Mouse (Mus musculus): ENCODE data around the gene Zscan26. TPM values are rescaled to one million over a fixed set of nuclear protein-coding genes. Genes with fewer than 3 reads are reported as not detected.
"Not testable (repeated sequence)": the region's sequence is repeated elsewhere in the genome, so short reads cannot be mapped to it uniquely, and the experiment has no call there.

The Zscan26 gene
- 10 to 100 TPM; 20.2 to 21.8 TPM for total RNA-seq (2021)

DNA sequence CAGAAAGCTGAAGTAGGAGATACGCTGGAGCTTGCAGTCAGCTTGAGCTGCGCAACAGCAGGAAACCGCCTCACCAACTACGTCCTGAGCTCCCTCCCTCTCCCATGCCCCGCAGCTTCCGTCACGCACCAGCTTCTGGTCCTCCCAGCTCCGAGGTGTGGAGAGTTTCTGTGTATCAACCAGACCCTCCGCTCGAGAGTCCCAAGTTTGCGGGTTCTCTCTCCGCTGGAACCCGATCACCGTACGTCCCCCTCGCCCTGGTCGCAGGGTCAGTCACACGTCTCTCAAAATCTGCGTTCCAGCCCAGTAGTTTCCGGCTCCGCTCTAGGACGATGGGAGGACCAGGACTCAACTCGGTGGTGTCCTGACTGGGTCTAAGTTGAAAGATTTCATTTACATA lies at the start of gene Zscan26:
Gene Zscan26 (minus strand): TSS at position 282 of the 400 bp plus-strand sequence.
- peak; percentile 67 for DNase-seq (ENCODE audit: low spot score)
- intact Hi-C loops (cut with DNase I): loop anchor here (1.0 to 2.0 kb wide), 4 partner anchors 51 to 91 kb away; partner anchors contain the start of genes Zkscan3, Zkscan8 and Zscan12

DNA sequence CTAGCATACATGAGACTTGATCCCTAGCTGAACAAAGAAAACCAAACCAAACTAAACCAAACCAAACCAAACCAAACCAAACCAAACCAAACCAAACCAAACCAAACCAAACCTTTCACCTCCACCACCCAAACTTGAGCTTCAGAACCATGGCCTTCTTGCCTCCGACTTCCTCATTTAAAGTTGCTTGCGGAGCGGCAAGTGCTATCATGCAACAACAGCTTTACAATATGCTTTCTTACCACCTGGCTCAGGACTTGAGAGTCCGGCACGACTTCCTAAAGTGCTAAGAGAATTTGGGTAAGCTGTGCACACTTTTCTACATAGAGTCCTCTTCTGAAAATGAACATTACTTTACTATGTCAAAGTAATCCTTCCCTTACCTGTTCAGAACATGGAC lies 48.8 kb upstream of the Zscan26 start:
- intact Hi-C loops (cut with DNase I): no loop called here

DNA sequence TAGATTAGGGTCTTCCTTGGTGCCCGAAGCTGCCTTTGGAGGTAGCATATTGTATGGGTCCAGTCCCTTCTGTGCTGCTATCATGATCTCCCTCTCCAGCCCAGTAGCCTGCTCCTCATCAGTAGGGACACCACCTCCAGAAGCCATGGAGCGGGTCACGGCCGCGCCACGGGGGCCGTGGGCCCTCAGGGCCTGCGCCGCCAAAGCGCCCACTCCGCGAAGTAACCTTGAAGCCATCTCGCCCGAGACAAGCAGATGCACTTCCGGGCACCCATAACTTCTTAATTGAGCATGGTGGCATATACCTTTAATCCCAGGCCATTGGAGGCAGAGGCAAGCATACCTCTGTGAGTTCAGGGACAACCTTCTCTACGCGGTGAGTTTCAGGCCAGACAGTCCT lies 47.7 kb upstream of the Zscan26 start, which contains the start of gene Gm11273:
Gene Gm11273 (minus strand): TSS at position 237 of the 400 bp plus-strand sequence.
- intact Hi-C loops (cut with DNase I): not testable (repeated sequence)

More for the DNA sequence above, 48.8 kb upstream of the Zscan26 start:
- DNase-seq (ENCODE audit: low spot score): no peak

DNA sequence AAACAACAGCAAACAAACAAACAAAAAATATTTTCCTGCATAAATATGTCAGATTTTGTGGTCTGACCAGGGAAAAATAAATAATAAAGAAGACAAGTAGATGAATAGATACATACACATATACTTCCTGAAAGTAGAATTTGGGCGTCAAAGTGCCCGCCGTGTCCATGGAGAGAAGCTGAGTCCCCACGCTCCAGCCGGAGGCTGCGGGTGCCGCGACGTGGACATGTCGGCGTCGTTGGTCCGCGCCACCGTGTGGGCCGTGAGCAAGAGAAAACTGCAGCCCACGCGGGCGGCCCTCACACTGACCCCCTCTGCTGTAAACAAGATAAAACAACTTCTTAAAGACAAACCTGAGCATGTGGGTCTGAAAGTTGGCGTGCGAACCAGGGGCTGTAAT lies 41.5 kb upstream of the Zscan26 start, which contains the start of gene AK157302:
Gene AK157302 (plus strand): TSS at position 144 of the 400 bp plus-strand sequence.
- intact Hi-C loops (cut with DNase I): no loop called here
- no peak for DNase-seq (ENCODE audit: low spot score)

More for the DNA sequence above, 47.7 kb upstream of the Zscan26 start, which contains the start of gene Gm11273:
- DNase-seq (ENCODE audit: low spot score): not testable (repeated sequence)

DNA sequence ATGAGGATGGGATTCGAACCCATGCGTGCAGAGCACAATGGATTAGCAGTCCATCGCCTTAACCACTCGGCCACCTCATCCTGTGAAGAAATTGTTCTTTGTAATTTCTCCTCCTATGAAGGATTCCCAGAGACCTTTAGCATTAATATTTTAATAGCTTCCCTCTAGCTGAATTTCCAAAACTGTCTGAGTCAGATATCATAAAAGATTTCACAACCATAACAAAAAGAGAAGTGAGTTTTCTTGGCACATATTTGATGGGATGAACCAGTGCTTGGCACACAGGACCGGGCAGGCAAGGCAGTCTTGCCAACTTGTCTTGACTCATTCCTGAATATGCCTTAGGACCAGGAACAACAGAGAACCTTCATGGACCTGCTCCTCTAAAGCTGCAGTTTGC lies 39.3 kb upstream of the Zscan26 start:
- no peak for DNase-seq (ENCODE audit: low spot score)
- intact Hi-C loops (cut with DNase I): no loop called here

DNA sequence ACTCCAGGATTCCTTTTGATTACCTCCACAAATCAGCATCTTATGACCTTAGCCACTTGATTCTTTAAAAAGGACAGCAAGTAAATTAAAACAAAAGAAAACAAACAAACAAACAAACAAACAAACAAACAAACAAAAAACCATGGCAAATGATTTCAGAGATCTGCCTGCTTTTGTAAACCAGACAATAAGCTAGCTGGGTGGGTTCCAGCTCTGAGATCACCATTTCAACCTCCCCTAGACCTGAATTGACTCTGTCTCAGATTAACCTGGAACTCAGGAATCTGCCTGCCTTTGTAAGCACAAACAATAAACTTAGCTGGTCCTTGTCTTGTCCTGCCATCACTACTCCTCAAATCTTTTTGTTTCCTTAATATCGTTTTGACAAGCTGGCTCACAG lies 33.4 kb upstream of the Zscan26 start:
- no peak for DNase-seq (ENCODE audit: low spot score)
- intact Hi-C loops (cut with DNase I): no loop called here

DNA sequence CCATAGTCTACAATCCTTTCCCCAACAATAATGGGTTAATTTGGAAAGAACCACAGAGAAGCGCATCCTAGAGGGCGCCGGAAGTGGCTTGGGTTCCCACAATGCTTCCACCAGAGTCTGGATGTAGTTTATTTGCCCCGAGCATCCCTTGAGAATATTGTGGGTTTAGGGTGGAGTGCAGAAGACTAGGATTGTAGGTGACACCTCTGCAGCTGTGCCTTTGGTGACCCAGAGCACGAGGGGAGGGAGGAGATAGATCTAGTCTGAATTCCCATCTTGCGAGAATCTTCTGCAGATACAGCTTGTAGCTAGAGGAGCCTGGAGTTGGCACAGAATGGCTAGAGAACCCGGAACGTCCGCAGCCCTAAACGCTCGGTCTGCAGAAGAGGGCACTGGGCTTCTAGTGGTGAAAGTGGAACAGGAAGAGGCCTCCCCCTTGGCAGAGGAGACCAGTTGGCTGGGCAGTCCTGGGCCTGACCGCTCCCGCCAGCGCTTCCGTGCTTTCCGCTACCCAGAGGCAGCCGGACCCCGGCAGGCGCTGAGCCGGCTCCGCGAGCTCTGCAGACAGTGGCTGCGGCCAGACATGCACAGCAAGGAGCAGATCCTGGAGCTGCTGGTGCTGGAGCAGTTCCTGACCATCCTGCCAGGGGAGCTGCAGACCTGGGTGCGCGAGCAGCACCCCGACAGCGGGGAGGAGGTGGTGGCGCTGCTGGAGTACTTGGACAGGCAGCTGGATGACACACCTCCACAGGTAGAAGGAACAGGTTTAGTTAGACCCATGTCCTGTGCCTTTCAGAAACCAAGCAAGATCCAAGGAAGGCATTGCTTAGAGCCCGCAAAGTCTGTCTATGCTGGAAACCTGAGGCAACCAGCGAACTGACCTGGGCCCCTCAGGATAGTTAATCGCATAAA lies 25.5 kb upstream of the Zscan26 start, which contains the start of the genes Zkscan4 and Gm10065:
Gene Zkscan4 (plus strand): TSS at position 149 of the 912 bp plus-strand sequence.
Gene Gm10065 (minus strand): TSS at position 683 of the 912 bp plus-strand sequence.
- peak; percentile 30 for DNase-seq (ENCODE audit: low spot score)
- intact Hi-C loops (cut with DNase I): not testable (repeated sequence)

DNA sequence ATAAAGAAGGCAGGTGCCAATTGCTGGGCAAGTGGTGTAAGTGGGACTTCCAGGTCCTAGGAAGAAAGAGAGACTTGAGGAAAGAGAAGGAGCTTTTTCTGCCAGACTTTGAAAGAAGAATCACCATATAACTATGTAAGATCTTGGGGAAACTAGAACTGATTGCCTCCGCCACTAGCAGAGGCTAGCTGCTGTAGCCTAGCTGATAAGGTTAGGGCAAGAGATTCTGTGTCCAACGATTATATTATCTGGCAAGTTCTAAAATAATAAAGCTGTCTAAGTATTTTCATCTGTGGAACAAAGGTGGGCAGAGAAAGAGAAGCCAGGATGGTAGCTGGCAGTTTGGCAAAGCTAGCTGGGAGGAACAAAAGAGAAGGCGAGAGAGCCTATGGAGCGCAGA lies 18.9 kb upstream of the Zscan26 start:
- intact Hi-C loops (cut with DNase I): no loop called here

DNA sequence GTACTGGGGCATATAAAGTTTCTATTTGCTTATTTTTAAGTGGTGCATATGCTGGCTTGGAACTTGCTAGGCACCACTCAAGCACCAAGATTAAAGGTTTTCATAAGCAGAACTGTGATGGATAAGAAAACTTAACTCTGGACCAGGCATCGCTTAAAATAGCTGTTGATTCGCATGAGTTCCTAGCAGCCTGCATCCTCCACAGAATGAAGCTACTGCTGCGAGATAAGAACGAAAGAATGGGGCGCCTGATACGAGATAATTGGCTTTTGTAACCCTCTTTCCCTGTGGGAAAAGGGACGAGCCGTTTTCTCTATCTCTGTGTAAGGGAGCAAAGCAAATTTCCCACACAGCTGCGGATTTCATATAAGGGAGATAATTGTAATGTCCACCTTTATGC lies 15.6 kb upstream of the Zscan26 start:
- intact Hi-C loops (cut with DNase I): loop anchor here (5.0 kb wide), 2 partner anchors 38 to 63 kb away; partner anchors contain the start of gene Zkscan8
- no peak for DNase-seq (ENCODE audit: low spot score)

More for the DNA sequence above, 18.9 kb upstream of the Zscan26 start:
- DNase-seq (ENCODE audit: low spot score): no peak

DNA sequence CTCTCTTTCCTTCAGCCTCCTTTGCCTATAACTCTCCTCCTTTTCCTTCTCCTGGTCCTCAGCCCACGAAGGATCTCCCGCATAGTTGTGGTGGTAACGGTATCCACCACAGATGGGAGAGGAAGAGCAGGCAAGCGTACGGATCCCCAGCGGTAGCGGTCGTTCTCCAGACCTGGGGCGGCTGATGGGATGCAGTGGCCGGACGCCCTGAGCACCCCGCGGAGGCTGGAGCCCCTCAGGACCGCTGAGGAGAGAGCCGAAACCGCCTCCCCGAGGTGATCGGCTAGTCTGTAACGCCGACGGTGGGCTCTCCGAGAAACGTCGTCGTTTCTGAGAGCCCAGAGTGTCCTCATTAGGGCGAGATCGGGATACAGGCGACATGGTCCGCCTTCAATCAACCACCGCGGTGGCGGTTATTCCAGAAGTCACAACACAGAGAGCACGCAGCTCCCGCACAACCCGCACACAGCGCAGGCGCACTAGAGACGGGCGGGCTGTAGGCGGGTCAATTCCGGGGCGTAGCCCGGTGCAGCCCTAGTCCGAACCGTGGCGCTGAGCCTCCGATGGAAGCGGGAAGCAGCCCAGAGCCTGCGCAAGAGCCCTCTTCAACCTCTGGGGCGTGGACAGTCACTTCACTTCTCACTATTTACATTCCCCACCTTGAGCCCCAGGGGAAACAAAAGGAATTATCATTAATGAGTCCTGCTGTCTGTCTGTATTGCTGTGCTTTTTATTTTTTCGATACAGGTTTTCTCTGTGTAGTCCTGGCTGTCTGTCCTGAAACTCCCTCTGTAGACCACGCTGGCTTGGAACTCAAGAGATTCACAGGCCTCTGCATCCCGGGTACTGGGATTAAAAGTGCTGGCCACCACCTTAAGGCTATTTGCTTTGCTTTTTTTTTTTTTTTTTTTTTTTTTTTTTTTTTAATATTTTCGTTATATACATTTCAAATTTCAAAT lies 14.8 kb upstream of the Zscan26 start, which contains the start of gene Nkapl:
Gene Nkapl (minus strand): TSS at position 449 of the 959 bp plus-strand sequence.
- intact Hi-C loops (cut with DNase I): loop anchor here (5.0 kb wide), 2 partner anchors 39 to 64 kb away; partner anchors contain the start of gene Zkscan8
- DNase-seq (ENCODE audit: low spot score): peak; percentile 65

DNA sequence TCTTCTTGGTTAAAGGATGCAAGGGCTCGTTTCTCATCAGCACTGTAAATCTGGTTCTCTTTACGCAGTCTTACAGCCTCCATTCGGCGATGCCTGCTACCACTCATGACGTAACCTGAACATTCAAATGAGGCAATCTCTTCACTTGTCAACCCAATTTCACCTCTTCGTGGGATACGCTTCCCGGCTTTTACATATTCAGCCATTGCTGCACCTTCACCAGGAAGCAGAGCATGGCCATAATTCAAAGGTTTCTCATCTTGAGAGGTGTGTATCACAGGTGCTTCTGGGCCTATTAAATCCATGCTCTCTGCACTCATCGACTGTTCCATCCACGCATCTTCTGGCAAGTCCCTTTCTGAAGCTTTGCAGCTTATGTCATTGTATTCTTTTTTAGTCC lies 13.8 kb upstream of the Zscan26 start:
- DNase-seq (ENCODE audit: low spot score): no peak
- intact Hi-C loops (cut with DNase I): loop anchor here (5.0 kb wide), 2 partner anchors 40 to 65 kb away; partner anchors contain the start of gene Zkscan8

DNA sequence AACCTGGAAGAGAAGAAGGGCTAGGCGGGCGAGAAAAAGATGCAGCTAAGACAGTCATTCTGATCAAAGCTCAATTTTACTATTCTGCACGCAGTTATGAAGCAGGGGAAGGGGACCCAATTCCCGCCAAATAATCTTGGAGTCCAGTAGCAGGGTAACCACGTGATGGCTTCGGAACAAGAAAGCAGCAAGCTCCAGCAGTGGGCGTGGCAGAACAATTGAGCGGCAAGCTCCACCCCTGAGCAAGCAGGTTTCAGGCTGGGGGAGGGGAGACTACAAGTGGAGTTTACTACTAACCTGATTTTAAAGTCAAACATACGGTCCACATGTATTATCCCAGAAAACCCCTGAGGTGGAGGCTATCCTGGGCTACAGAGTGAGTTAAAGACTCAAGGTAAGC lies 9.0 kb upstream of the Zscan26 start:
- DNase-seq (ENCODE audit: low spot score); intact Hi-C loops (cut with DNase I): not testable (repeated sequence)

DNA sequence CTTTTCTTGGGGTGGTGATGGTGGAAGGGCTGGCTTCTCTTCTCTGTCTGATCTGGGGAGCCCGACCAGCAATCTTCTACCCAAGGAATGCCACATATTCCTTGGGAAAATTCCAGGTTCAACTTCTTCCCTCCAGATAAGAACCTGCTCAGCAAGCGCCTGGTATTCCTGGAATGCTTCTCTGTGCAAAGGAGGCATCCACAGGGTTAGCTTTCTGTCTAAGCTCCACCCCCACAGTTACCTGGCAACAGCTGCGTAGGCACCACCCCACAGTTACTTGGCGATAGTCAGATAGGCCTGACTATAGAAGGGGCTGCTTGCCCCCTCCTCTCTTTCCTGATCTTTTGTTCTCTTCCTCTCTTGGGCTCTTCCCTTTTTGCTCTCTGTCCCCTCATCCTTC lies 2.8 kb upstream of the Zscan26 start:
- DNase-seq (ENCODE audit: low spot score): no peak
- intact Hi-C loops (cut with DNase I): no loop called here

DNA sequence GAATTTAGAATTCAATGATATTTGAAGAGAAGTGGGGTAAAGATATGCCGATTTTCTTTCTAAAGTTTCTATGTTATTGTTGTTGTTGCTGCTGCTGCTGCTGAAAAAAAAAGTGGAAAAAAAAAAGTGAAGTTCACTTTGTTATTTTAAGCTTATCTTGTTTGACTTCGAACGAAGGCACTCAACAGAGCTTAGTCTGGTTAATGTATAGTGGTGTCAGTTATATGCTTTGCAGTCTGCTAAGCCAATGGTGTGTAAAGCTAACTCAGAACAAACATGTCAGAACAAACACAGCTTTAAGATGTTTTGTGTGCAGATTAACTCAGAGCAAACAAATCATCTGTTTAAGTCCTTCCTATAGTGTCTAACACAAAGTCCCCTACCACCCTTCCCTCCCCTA lies 603 bp upstream of the Zscan26 start:
- intact Hi-C loops (cut with DNase I): no loop called here
- DNase-seq (ENCODE audit: low spot score): no peak

DNA sequence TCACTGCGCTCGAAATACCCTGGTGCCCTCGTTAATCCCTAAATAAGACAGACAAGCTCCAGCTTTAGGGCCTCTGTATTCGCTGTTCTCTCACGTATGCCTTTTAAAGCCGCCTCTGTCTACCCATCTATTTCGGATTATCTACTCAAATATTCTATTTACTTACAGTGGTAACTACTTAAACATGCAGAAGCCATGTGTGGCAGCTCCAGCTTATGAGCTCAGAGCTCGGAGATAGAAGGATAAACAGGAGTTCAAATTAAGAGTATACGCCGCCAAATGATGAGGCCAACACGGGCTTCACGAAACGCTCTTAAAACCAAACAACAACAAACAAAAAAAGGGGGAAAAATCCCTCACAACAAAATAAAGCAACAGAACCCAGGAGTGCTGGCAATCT lies 488 bp downstream of the Zscan26 start:
- no peak for DNase-seq (ENCODE audit: low spot score)
- intact Hi-C loops (cut with DNase I): loop anchor here (1.0 to 2.0 kb wide), 4 partner anchors 50 to 91 kb away; partner anchors contain the start of genes Zkscan3, Zkscan8 and Zscan12

DNA sequence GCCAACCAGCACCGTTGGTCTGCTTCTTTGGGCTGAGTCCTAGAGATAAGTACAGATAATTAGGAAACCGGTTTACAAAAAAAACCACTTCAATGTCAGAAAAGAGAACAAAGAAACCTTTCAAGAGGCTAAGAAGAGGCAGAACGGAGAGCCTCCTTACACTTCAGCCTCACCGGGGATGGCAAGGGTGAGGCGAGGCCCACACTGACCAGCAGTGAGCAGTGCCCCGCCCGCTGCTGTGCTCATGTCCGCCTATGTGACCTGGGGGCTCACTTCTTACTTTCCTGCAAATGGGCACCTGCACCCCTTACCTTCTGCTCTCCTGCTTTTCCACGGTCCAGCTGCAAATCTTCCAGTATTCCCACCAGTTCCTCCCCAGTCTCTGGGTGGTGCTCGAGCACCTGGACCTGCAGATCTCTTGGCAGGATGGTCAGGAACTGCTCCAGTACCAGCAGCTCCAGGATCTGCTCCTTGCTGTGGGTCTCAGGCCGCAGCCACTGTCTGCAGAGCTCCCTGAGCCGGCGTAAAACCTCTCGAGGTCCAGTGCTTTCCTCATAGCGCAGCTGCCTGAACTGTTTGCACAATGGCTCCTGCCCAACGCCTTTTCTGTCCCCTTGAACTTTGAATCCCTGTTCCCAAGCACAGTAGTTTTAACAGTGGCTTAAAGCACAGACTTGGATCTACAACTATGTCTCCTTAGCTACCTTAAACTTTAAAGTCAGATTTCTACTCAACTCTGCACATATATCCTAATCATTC lies 5.5 kb downstream of the Zscan26 start:
- no peak for DNase-seq (ENCODE audit: low spot score)
- intact Hi-C loops (cut with DNase I): no loop called here

DNA sequence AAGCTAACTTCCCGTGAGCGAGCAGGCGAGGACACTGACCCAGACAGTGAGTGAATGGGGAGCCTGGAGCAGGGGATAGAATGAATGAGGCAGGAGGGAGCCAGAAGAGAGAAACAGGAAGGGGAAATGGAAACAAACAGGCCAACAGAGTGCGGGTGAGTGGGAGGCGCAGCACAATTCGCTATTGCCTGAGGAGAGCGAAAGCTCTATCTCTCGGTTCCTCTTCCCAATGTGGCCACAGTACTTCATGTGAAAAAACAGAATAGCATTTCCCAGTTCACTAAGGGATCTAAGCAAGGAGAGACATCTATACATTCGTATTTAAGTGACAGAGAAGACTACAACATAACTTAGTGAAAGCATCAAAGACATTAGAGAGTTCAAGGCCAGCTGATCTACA lies 6.7 kb downstream of the Zscan26 start:
- intact Hi-C loops (cut with DNase I): no loop called here
- DNase-seq (ENCODE audit: low spot score): no peak

DNA sequence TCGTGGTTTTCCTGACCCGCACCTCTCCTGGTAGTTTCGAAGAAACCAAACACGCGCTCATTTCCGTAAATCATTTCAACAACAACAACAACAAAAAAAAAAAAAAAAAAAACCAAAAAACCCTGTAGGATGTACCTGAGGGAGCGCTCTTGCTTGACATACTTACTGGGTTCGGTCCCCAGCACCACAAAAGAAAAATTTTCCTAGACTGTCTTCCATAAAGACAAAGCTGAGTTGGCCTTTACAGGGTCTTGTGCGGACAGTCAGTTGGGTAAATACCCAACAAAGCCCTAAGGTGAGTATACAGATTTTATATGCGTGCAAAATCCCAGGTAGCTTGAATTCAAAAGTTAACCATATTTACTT lies 12.3 kb downstream of the Zscan26 start:
- no peak for DNase-seq (ENCODE audit: low spot score)
- intact Hi-C loops (cut with DNase I): no loop called here
